Mouse (Mus musculus): ENCODE results near the gene Mdga2.

DNA sequence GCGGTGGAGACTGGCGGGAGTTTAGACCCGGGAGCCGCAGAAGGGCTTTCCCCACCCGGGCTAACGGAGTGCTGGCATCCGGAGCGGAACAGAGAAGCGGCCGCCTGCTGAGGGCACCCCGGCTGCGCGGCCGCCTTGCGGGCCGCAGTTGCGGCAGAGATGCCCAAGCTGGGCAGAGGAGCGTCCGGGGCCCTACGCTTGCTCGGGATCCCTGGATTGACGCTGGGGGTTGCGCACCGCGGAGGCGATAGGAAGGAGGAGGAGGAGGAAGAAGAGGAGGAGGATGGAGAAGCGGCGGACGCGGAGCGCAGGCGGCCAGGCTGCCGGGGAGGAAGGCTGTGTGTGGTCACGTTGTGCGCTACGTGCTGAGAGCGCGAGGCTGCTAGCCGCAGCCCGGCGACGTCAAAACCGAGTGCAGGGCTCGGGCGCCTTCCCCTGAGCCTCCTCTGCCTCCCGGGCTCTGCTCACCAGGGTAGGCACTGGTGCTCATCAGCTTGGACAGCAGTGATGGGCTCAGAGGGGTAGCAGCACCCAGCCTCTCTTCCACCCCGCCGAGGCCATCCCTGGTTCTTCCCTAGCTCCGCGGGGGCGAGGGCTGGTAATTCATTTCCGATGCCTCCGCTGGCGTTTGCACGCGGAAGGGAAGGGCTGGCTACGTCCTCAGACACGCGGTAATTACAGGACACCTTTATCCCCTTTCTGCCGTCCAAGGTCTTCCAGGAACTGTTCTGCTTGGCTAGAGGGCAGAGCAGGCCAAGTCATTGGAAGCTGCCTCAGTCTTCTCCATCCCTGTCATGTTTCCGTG lies at the start of gene Mdga2:
- TF ChIP-seq POLR2A (IDR thresholded peaks at IDR 0.05; ENCODE audit: control insufficient read depth in 1 of 2, insufficient read depth in 1 of 2, low read depth in 1 of 2, low read length in 2 of 2, poor library complexity in 1 of 2) (no peak), CTCF (IDR thresholded peaks at IDR 0.05 in 2 of 3, conservative IDR thresholded peaks at IDR 0.05 in 1 of 3; ENCODE audit: control insufficient read depth in 1 of 3, insufficient read depth in 1 of 3, low read depth in 2 of 3, low read length in 3 of 3, poor library complexity in 1 of 3, severe bottlenecking in 1 of 3) (no peak), EP300 (IDR thresholded peaks at IDR 0.05; ENCODE audit: low read depth in 1 of 2, low read length in 2 of 2) (no peak), SIN3A (IDR thresholded peaks at IDR 0.05; ENCODE audit: low read length) (no peak), UBTF (IDR thresholded peaks at IDR 0.05; ENCODE audit: borderline replicate concordance, insufficient read depth, low read depth, low read length) (no peak), ZNF384 (IDR thresholded peaks at IDR 0.05; ENCODE audit: low read depth, low read length) (no peak), E2F4 (IDR thresholded peaks at IDR 0.05; ENCODE audit: borderline replicate concordance, low read depth, low read length) (no peak), MAFK (IDR thresholded peaks at IDR 0.05; ENCODE audit: borderline replicate concordance, low read depth, low read length) (no peak), ZC3H11A (IDR thresholded peaks at IDR 0.05; ENCODE audit: low read depth, low read length) (no peak), USF1 (IDR thresholded peaks at IDR 0.05; ENCODE audit: low read depth, low read length) (no peak), MEF2A (IDR thresholded peaks at IDR 0.05; ENCODE audit: extremely low read depth, insufficient replicate concordance, low read depth, low read length, poor library complexity, severe bottlenecking) (no peak), RCOR1 (IDR thresholded peaks at IDR 0.05; ENCODE audit: low read depth, low read length) (no peak), TAL1 (IDR thresholded peaks at IDR 0.05; ENCODE audit: low read length) (no peak)
